Mouse (Mus musculus): Measurements from ENCODE around the gene Gm45521.

- TF ChIP-seq POLR2A (IDR thresholded peaks at IDR 0.05; ENCODE audit: insufficient read length, low read depth) (no peak), MYOG (IDR thresholded peaks at IDR 0.05; ENCODE audit: control insufficient read depth in 1 of 3, insufficient read depth in 1 of 3, insufficient read length in 2 of 3, low read depth in 2 of 3) (no peak), TCF12 (IDR thresholded peaks at IDR 0.05; ENCODE audit: insufficient read depth, poor library complexity, severe bottlenecking) (no peak), MAX (IDR thresholded peaks at IDR 0.05; ENCODE audit: low read depth) (no peak), REST (IDR thresholded peaks at IDR 0.05; ENCODE audit: insufficient read depth, insufficient read length) (no peak), CEBPB (IDR thresholded peaks at IDR 0.05; ENCODE audit: insufficient read depth, poor library complexity, severe bottlenecking) (no peak), USF1 (IDR thresholded peaks at IDR 0.05; ENCODE audit: low read depth) (no peak), POLR2AphosphoS2 (IDR thresholded peaks at IDR 0.05; ENCODE audit: insufficient read length, low read depth) (no peak), E2F4 (IDR thresholded peaks at IDR 0.05; ENCODE audit: insufficient read depth) (no peak), SRF (IDR thresholded peaks at IDR 0.05; ENCODE audit: control insufficient read depth, insufficient read length, low read depth) (no peak)
These were observed 37.8 kb upstream of the Gm45521 start for GRCm38 (mm10) chr14:7919309-7919708.

All from myocyte (in vitro differentiated cells).